Mouse (Mus musculus) c-Kit-positive CD71-positive TER-119-positive erythroid progenitor cells, embryonic 14.5 days (primary cell): Measurements from ENCODE around the gene Angptl4.
A peak's percentile ranks its signal among the peaks of the same experiment; 100 is the strongest.
"Not testable (repeated sequence)": the region's sequence is repeated elsewhere in the genome, so short reads cannot be mapped to it uniquely, and the experiment has no call there.

Experiments used
- DNase-seq: peaks from one replicate; pipeline ENCODE4 v3.0.0-alpha.2; 2013; ENCODE audit warnings: low spot score

Angptl4 gene

GRCm38 (mm10) chr17:33756108-33756790 lies 25.4 kb downstream of the Angptl4 start:
- no peak for DNase-seq

- no peak for DNase-seq
Observed at GRCm38 (mm10) chr17:33755418-33756107, 26.1 kb downstream of the Angptl4 start.

DNA sequence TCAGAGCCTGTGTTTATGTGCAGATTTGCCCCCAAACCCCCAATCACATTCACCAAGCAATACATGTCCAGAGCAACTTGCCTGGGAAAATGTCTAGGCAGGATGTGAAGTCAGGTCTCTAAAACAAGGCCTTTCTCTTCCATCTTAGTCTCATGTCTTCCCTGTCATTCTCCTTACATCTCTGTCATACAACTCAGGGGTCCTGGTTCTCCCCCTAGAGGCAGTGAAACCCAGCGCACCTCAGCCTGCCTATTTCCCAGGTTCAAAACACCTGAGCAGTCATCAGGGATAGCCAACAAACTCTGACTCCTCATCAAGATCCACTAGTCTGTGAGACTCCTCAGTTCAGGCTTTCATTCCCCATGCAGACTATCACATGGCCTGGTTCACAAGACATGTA lies 27.0 kb downstream of the Angptl4 start:
- no peak for DNase-seq

- DNase-seq = no peak
Observed at GRCm38 (mm10) chr17:33752297-33752696, 29.3 kb downstream of the Angptl4 start.

GRCm38 (mm10) chr17:33751181-33751580 lies 30.4 kb downstream of the Angptl4 start:
- DNase-seq = no peak

DNA sequence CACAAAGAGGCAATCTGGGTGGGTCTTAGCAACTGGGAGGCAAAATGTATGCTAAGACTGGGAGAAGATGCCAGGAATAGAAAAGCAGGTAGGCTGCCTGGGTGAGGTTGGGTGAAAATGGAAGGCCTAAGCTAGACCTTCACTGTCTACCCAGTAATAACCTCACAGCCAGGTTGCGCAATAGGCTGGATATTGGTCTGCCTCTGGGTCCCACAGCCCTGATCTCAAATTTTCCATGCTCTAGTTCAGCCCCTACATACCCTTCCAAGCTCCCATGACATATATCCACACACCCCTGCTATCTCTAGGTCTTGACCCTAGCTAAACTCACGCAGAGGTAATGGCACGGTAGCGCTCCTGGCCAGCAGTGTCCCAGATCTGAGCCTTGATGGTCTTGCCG lies 32.2 kb downstream of the Angptl4 start:
- DNase-seq = no peak

DNA sequence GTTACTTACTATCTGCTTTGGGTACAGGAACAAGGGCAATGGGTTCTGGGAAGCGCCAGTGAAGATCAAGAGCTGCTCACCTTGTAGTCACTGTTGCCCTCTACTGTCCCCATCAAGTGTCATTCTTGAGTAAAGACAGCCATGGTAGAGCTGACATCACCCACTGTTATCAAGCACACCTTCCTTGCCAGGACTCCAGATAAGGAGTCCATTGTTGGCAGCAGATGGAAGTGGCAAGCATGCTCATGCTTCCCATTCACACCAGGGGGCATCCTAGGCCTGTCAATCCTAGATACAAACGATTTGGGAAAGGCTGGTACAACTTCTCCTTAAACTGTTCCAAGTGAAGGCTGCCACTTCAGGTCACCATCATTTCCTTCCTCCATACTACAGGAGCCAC lies 35.6 kb downstream of the Angptl4 start:
- DNase-seq = peak; percentile 45

DNA sequence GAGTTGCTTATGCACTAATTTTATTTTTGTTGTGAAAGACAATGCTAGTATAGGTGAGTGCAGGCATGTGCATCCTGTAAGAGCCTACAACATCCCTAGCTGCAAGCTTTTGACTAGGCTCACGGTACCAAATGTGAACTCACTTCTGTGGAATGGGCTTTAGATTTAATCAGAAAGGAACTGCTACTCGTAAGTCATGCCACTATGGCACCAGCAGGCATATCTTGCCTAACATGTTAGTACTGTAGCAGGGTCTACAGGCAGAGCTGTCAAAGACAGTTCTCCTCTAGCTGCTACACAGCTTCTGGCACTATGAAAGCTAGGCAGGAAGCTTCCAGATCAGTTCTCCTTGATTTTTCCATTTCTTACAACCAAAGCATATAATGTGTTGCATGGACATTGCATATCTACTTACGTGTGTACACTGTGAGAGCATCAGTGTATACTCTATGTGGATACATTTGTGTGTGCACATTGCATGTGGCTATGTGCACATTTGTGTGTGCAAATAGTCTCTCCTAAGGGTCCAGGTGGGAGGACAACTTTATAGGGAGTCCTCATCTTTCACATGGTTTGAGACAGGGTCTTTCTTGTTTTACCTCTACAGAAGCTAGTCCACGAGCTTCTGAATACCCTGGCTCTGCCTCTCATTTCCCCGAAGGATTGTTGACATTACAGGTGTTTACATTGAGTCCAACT lies 36.8 kb downstream of the Angptl4 start:
- no peak for DNase-seq

DNA sequence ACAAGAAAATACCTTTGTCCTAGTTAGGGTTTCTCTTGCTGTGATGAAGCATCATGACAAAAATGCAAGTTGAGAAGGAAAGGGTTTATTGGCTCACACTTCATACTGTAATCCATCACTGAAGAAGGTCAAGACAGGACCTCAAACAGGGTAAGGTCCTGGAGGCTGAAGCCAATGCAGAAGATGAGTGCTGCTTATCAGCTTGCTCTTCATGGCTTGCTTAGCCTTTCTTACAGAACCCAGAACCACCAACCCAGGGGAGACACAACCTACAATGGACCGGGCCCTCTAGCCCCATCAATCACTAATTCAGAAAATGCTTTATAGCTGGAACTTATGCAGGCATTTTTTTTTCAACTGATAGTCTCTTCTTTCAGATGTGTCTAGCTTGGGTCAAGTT lies 39.2 kb downstream of the Angptl4 start:
- DNase-seq = no peak

DNA sequence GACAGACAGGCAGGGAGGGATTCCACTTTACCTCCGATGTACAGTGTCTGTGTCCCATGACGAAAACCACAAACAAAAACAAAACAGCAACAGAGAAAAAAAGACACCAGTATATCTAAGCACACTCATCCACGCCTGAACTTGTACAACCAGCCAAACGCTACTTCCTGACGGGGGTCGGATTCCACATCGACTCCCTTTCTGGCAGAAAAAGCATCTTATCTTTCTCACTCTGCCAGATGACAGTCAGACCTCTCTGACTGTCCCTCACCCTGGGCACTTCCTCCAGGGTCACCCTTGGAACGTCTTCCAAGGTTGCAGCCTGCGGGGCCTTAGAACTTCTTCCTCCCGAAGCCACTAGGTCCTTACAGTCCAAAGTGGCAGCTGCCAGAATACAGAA lies 48.1 kb downstream of the Angptl4 start:
- DNase-seq = not testable (repeated sequence)

DNA sequence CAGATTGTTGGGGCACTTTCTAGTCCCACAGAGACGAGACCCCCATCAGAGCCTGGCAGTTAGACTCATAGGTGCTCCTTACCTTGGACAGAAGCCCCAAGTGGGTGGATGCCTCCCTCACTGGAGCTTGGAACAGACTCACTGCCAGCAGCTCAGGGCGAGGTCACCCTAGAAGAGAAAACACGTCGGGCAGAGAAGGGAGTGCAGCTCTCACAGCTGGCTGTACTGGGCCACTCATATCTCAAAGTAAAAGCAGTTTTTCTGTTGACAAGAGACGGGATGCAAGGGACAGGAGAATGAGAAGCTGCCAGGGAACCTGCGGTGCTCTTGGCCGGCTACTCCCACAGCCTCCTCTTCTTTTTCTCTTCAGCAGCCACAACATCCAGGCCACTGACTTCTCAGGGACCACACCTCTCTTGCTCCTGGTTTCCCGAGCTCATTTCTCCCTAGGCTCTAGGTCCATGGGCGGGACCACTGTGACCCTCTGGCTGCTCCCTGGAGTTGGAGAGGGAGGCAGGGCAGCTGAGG lies 49.0 kb downstream of the Angptl4 start:
- DNase-seq = not testable (repeated sequence)

DNA sequence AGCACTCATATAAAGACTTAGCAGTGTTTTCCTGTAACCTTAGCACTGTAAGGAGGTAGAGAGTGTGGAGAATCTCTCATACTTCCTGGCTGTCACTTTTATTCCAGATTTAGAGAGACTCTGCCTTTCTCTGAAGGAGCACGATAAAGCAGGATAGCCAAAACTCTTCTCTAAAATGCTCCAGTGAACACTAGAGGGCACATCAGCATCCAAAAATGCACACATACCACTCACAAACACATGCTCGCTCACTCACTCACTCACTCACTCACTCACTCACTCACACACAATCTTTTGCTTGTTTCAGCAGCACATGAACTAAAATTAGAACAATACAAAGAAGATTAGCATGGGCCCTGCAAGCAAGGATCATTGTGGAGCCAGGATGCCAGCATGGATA lies 52.4 kb downstream of the Angptl4 start:
- no peak for DNase-seq

- no peak for DNase-seq
Observed at GRCm38 (mm10) chr17:33728396-33728795, 53.2 kb downstream of the Angptl4 start.
